Mouse (Mus musculus) limb, embryonic 11.5 days (tissue): Measurements from ENCODE around the gene Ppp1r12a. TPM values are rescaled to one million over a fixed set of nuclear protein-coding genes. Genes with fewer than 3 reads are reported as not detected.

Experiments
- ATAC-seq: fragments of 200-750 bp; cut with Nextera tagmentation; 2 replicates; pipeline ENCODE4 v1.8.0; 2017; ENCODE audit warnings: low read depth; ENCODE audit not compliant: insufficient number of reproducible peaks, low FRiP score, low TSS enrichment
- DNase-seq: peaks from one replicate; pipeline ENCODE4 v3.0.0-alpha.2; 2015; ENCODE audit warnings: low spot score
- H3K27ac ChIP-seq: fragments of 300-500 bp; sonication (generic); replicated peaks from 2 replicates; pipeline ENCODE4 v1.5.1; 2014; ENCODE audit warnings: low read depth, mild to moderate bottlenecking, low read length
- H3K27me3 ChIP-seq: fragments of 300-500 bp; sonication (generic); 2 replicates; pipeline ENCODE4 v1.6.1; 2014; ENCODE audit warnings: mild to moderate bottlenecking, low read length, mixed read lengths; ENCODE audit not compliant: control insufficient read depth, insufficient read depth
- H3K36me3 ChIP-seq: fragments of 300-500 bp; sonication (generic); 2 replicates; pipeline ENCODE4 v1.6.1; 2014; ENCODE audit warnings: mild to moderate bottlenecking, low read length, moderate library complexity, mixed read lengths; ENCODE audit not compliant: control insufficient read depth, insufficient read depth
- H3K4me1 ChIP-seq: fragments of 300-500 bp; sonication (generic); 2 replicates; pipeline ENCODE4 v1.6.1; 2014; ENCODE audit warnings: low read length, mixed read lengths; ENCODE audit not compliant: control insufficient read depth, insufficient read depth
- H3K4me2 ChIP-seq: fragments of 300-500 bp; sonication (generic); 2 replicates; pipeline ENCODE4 v1.6.1; 2014; ENCODE audit warnings: low read depth, mild to moderate bottlenecking, moderate library complexity; ENCODE audit not compliant: severe bottlenecking
- H3K4me3 ChIP-seq: fragments of 300-500 bp; sonication (generic); 2 replicates; pipeline ENCODE4 v1.5.1; 2014; ENCODE audit warnings: low read depth, low read length
- H3K9ac ChIP-seq: fragments of 300-500 bp; sonication (generic); 2 replicates; pipeline ENCODE4 v1.6.1; 2014; ENCODE audit warnings: mild to moderate bottlenecking, low read length
- H3K9me3 ChIP-seq: fragments of 300-500 bp; sonication (generic); 2 replicates; pipeline ENCODE4 v1.6.1; 2016; ENCODE audit warnings: low read length; ENCODE audit not compliant: control insufficient read depth
- WGBS: fragments of 180-500 bp; shearing (Covaris S2); extraction: QIAGEN DNeasy Blood & Tissue Kit; methylation state at CpG from one replicate; pipeline ENCODE4 v1.1.7; 2014; 5-methylcytosine and 5-hydroxymethylcytosine counted together
- polyA plus RNA-seq: library from polyadenylated mRNA; unstranded; fragments of >200 nt; fragmentation: Nextera tagmentation; extraction: Ambion mirVana; gene quantifications from 2 replicates; pipeline ENCODE4 v1.2.1, GENCODE M21; 2014

Ppp1r12a gene
- polyA plus RNA-seq, 1 experiment from 2014 or later: 75.1 TPM

GRCm38 (mm10) chr10:108155042-108155686 lies 6.8 kb upstream of the Ppp1r12a start:
- ATAC-seq (no peak), DNase-seq (no peak)
- H3K27ac ChIP-seq: no peak overlapping the region
- H3K4me2 ChIP-seq: no peak overlapping the region
- no peaks in the 10 kb centered on the region for H3K27me3 ChIP-seq
- H3K36me3 ChIP-seq: no peaks in the 10 kb centered on the region
- 77% methylated on average over 21 of the region's 21 CpGs for WGBS
- no peak overlapping the region for H3K4me3 ChIP-seq
- H3K4me1 ChIP-seq: no peaks in the 10 kb centered on the region
- H3K9me3 ChIP-seq: no peaks in the 10 kb centered on the region
- no peak overlapping the region for H3K9ac ChIP-seq

- H3K9ac ChIP-seq: no peak overlapping the region
- H3K27ac ChIP-seq: no peak overlapping the region
- H3K27me3 ChIP-seq: no peaks in the 10 kb centered on the region
- no peaks in the 10 kb centered on the region for H3K4me1 ChIP-seq
- H3K9me3 ChIP-seq: no peaks in the 10 kb centered on the region
- no peak overlapping the region for H3K4me2 ChIP-seq
- no peak overlapping the region for H3K4me3 ChIP-seq
- DNase-seq (no peak), ATAC-seq (no peak)
- H3K36me3 ChIP-seq: no peaks in the 10 kb centered on the region
- WGBS: 86% methylated on average over 7 of the region's 7 CpGs
These were observed 6.3 kb upstream of the Ppp1r12a start for GRCm38 (mm10) chr10:108155687-108156067.

GRCm38 (mm10) chr10:108156128-108156527 lies 5.9 kb upstream of the Ppp1r12a start:
- no peak for ATAC-seq
- WGBS: 93% methylated on average over 3 of the region's 3 CpGs
- no peaks in the 10 kb centered on the region for H3K4me1 ChIP-seq

GRCm38 (mm10) chr10:108159002-108159401 lies 3.0 kb upstream of the Ppp1r12a start:
- no peaks in the 10 kb centered on the region for H3K9me3 ChIP-seq
- no peak overlapping the region for H3K4me2 ChIP-seq
- no peak overlapping the region for H3K9ac ChIP-seq
- ATAC-seq: no peak
- H3K4me3 ChIP-seq: no peak overlapping the region
- H3K36me3 ChIP-seq: no peaks in the 10 kb centered on the region
- WGBS: 89% methylated on average over 14 of the region's 14 CpGs
- H3K27ac ChIP-seq: no peak overlapping the region
- H3K27me3 ChIP-seq: no peaks in the 10 kb centered on the region
- H3K4me1 ChIP-seq: no peaks in the 10 kb centered on the region
- no peak for DNase-seq

More at GRCm38 (mm10) chr10:108156128-108156527, 5.9 kb upstream of the Ppp1r12a start:
- no peaks in the 10 kb centered on the region for H3K27me3 ChIP-seq
- no peak overlapping the region for H3K4me2 ChIP-seq
- no peaks in the 10 kb centered on the region for H3K9me3 ChIP-seq
- no peak overlapping the region for H3K27ac ChIP-seq
- H3K36me3 ChIP-seq: no peaks in the 10 kb centered on the region
- H3K9ac ChIP-seq: no peak overlapping the region
- no peak overlapping the region for H3K4me3 ChIP-seq
- DNase-seq: no peak

- Histone ChIP-seq H3K4me1 (no peaks in the 10 kb centered on the region), H3K36me3 (no peaks in the 10 kb centered on the region), H3K27me3 (no peaks in the 10 kb centered on the region), H3K27ac (peak overlapping the region; percentile 97), H3K9me3 (no peaks in the 10 kb centered on the region), H3K4me2 (peak overlapping the region; percentile 74), H3K4me3 (peak overlapping the region; percentile 99), H3K9ac (peak overlapping the region; percentile 99)
- WGBS: under 1% methylated on average over 59 of the region's 79 CpGs
- ATAC-seq (peak; percentile 77), DNase-seq (peak; percentile 61)
These were observed 466 bp downstream of the Ppp1r12a start for GRCm38 (mm10) chr10:108162297-108163020.

GRCm38 (mm10) chr10:108163021-108163410 lies 1.0 kb downstream of the Ppp1r12a start:
- Histone ChIP-seq H3K4me3 (peak overlapping the region; percentile 99), H3K36me3 (no peaks in the 10 kb centered on the region), H3K9ac (peak overlapping the region; percentile 99), H3K4me1 (no peaks in the 10 kb centered on the region), H3K9me3 (no peaks in the 10 kb centered on the region), H3K4me2 (peak overlapping the region; percentile 74), H3K27ac (no peak overlapping the region; the same call in 1 of the 2 replicates), H3K27me3 (no peaks in the 10 kb centered on the region)
- DNase-seq: peak; percentile 56
- no peak for ATAC-seq
- 0% methylated on average over 12 of the region's 12 CpGs for WGBS

GRCm38 (mm10) chr10:108163451-108163850 lies 1.5 kb downstream of the Ppp1r12a start:
- H3K36me3 ChIP-seq: no peaks in the 10 kb centered on the region
- H3K4me3 ChIP-seq: peak overlapping the region; percentile 99
- no peak for DNase-seq
- no peaks in the 10 kb centered on the region for H3K4me1 ChIP-seq
- WGBS: 43% methylated on average over 3 of the region's 3 CpGs
- no peak for ATAC-seq
- H3K9me3 ChIP-seq: no peaks in the 10 kb centered on the region
- H3K9ac ChIP-seq: peak overlapping the region; percentile 99
- H3K4me2 ChIP-seq: peak overlapping the region; percentile 74
- no peaks in the 10 kb centered on the region for H3K27me3 ChIP-seq
- H3K27ac ChIP-seq: no peak overlapping the region

- DNase-seq (no peak), ATAC-seq (no peak)
- Histone ChIP-seq H3K27me3 (no peaks in the 10 kb centered on the region), H3K27ac (no peak overlapping the region), H3K36me3 (no peaks in the 10 kb centered on the region), H3K4me1 (no peaks in the 10 kb centered on the region), H3K9me3 (no peaks in the 10 kb centered on the region), H3K9ac (no peak overlapping the region), H3K4me3 (no peak overlapping the region), H3K4me2 (no peak overlapping the region)
- 88% methylated on average over 5 of the region's 5 CpGs for WGBS
These were observed 5.8 kb downstream of the Ppp1r12a start for GRCm38 (mm10) chr10:108167823-108168222.
